Mouse (Mus musculus) heart, adult 2 months (tissue): Measurements from ENCODE around the gene Actr10. TPM values are rescaled to one million over a fixed set of nuclear protein-coding genes. Genes with fewer than 3 reads are reported as not detected.
A peak's percentile ranks its signal among the peaks of the same experiment; 100 is the strongest.

Experiments used
- DNase-seq, 2 experiments: peaks; one replicate each; pipeline ENCODE4 v3.0.0; 2021
- H3K27ac ChIP-seq: fragments of 200-600 bp; 2 replicates; pipeline ENCODE4 v1.8.1; 2022
- H3K27me3 ChIP-seq: fragments of 200-500 bp; 2 replicates; pipeline ENCODE4 v1.6.1; 2012; ENCODE audit warnings: mild to moderate bottlenecking, low read length, inconsistent platforms, mixed read lengths; ENCODE audit not compliant: control insufficient read depth, insufficient read depth
- H3K36me3 ChIP-seq: fragments of 200-500 bp; 2 replicates; pipeline ENCODE4 v1.6.1; 2012; ENCODE audit warnings: low read length, inconsistent platforms; ENCODE audit not compliant: control insufficient read depth, insufficient read depth
- H3K4me1 ChIP-seq: fragments of 200-500 bp; 2 replicates; pipeline ENCODE4 v1.6.1; 2011; ENCODE audit warnings: low read length; ENCODE audit not compliant: control insufficient read depth, insufficient read depth
- H3K4me3 ChIP-seq: fragments of 200-600 bp; 2 replicates; pipeline ENCODE4 v1.8.1; 2022
- H3K79me2 ChIP-seq: fragments of 200-500 bp; replicated peaks from 2 replicates; pipeline ENCODE4 v1.6.1; 2012; ENCODE audit warnings: mild to moderate bottlenecking, inconsistent platforms, low read length, moderate library complexity, mixed read lengths; ENCODE audit not compliant: control insufficient read depth, insufficient read depth
- H3K9ac ChIP-seq: fragments of 200-500 bp; 2 replicates; pipeline ENCODE4 v1.6.1; 2012; ENCODE audit warnings: low read depth, mild to moderate bottlenecking, control low read depth, inconsistent platforms, low read length, mixed read lengths
- CTCF ChIP-seq: fragments of 200-600 bp; IDR thresholded peaks from 2 replicates; pipeline ENCODE4 v1.8.1; 2022; ENCODE audit warnings: antibody characterized with exemption, mild to moderate bottlenecking, moderate library complexity
- EP300 ChIP-seq: fragments of 200-500 bp; IDR thresholded peaks from 2 replicates; pipeline ENCODE4 v1.6.1; 2011; ENCODE audit warnings: low read depth, low read length, control low read depth; ENCODE audit not compliant: insufficient read depth
- POLR2A ChIP-seq: fragments of 200-500 bp; IDR thresholded peaks from 2 replicates; pipeline ENCODE4 v1.6.1; 2011; ENCODE audit warnings: mild to moderate bottlenecking, low read depth, low read length, control low read depth; ENCODE audit not compliant: insufficient read depth
- WGBS: fragments of 180-500 bp; shearing (Covaris S2); methylation state at CpG from one replicate; pipeline ENCODE4 v1.1.7; 2018; 5-methylcytosine and 5-hydroxymethylcytosine counted together
- intact Hi-C: fragments of 180-260 bp; cut with DNase I; formaldehyde crosslinking; loops from one replicate; pipeline ENCODE4 v1.15.1; 2025
- polyA plus RNA-seq: library from polyadenylated mRNA; depleted of rRNA; stranded (reverse); fragments of >200 nt; gene quantifications from 2 replicates; pipeline ENCODE4 v1.2.3, GENCODE M21; 2012
- total RNA-seq, 2 experiments: library from RNA; stranded (reverse); gene quantifications; 2 replicates each; pipeline ENCODE4 v1.2.3; 2021

Actr10 gene
- total and polyA plus RNA-seq, 3 experiments, result 30.0 to 134 (median 111) TPM

- Histone ChIP-seq H3K36me3 (no peaks in the 10 kb centered on the region), H3K4me1 (no peaks in the 10 kb centered on the region), H3K4me3 (no peak overlapping the region), H3K27me3 (no peaks in the 10 kb centered on the region), H3K27ac (no peak overlapping the region), H3K79me2 (no peaks in the 10 kb centered on the region), H3K9ac (no peak overlapping the region)
- intact Hi-C loops, result no loop called here
- peak; percentile 48 for TF ChIP-seq CTCF
- TF ChIP-seq EP300, result no peak
- WGBS, result 88% methylated on average over 8 of the region's 8 CpGs
- no peak for DNase-seq
Measured at GRCm38 (mm10) chr12:70897434-70897833, 40.2 kb upstream of the Actr10 start.

DNA sequence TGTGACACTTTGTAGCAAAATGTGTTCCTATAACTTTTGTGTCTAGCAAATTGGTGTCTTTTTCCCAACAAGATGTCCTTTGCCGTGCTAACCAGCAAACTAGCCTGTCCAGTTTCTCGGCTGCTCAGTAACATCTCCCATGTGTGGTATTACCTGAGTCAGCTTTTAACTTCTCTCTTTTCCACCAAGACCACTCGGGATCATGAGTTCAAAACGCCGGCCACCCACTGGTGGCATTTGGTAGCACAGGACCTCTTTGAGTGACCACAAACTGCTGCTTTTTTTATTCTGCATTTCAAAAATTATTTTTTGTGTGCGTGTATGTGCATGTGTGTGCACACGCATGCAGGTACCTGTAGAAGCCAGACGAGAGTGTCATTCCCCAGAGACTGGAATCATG, 39.2 kb upstream of the Actr10 start:
- Histone ChIP-seq H3K4me1 (no peaks in the 10 kb centered on the region), H3K27me3 (no peaks in the 10 kb centered on the region), H3K27ac (no peak overlapping the region), H3K9ac (no peak overlapping the region), H3K79me2 (no peaks in the 10 kb centered on the region), H3K4me3 (no peak overlapping the region), H3K36me3 (no peaks in the 10 kb centered on the region)
- TF ChIP-seq EP300, result no peak
- peak; percentile 55 for TF ChIP-seq CTCF
- 83% methylated on average over 8 of the region's 8 CpGs for WGBS
- no peak for DNase-seq
- intact Hi-C loops, result no loop called here

- Histone ChIP-seq H3K27ac (no peak overlapping the region), H3K27me3 (no peaks in the 10 kb centered on the region), H3K79me2 (no peaks in the 10 kb centered on the region), H3K4me3 (no peak overlapping the region), H3K4me1 (no peaks in the 10 kb centered on the region; the same call in 1 of the 2 replicates), H3K36me3 (no peaks in the 10 kb centered on the region), H3K9ac (no peak overlapping the region)
- no peak for DNase-seq
- 85% methylated on average over 10 of the region's 10 CpGs for WGBS
- no peak for TF ChIP-seq CTCF
- TF ChIP-seq EP300, result no peak
- TF ChIP-seq POLR2A, result no peak
- intact Hi-C loops, result no loop called here
Measured at GRCm38 (mm10) chr12:70904471-70904870, 33.2 kb upstream of the Actr10 start.

- no peak overlapping the region for H3K4me3 ChIP-seq
- peaks cover 5% of the 10 kb centered on the region for H3K4me1 ChIP-seq
- H3K9ac ChIP-seq, result no peak overlapping the region
- H3K36me3 ChIP-seq, result no peaks in the 10 kb centered on the region
- DNase-seq, result peak in 1 of 2 experiments; percentile 52
- peak overlapping the region; percentile 68; the same call in 1 of the 2 replicates for H3K27ac ChIP-seq
- H3K79me2 ChIP-seq, result no peaks in the 10 kb centered on the region
- no peaks in the 10 kb centered on the region for H3K27me3 ChIP-seq
- intact Hi-C loops, result no loop called here
- 0 out of 2 replicates have a peak, but pooled peaks have one; percentile 36 for TF ChIP-seq EP300
- TF ChIP-seq CTCF, result no peak
- WGBS, result 41% methylated on average over 9 of the region's 9 CpGs
Measured at GRCm38 (mm10) chr12:70906867-70907266, 30.8 kb upstream of the Actr10 start.

GRCm38 (mm10) chr12:70907651-70908050, 30.0 kb upstream of the Actr10 start:
- DNase-seq, result no peak
- no peaks in the 10 kb centered on the region for H3K27me3 ChIP-seq
- no peak overlapping the region for H3K9ac ChIP-seq
- no peaks in the 10 kb centered on the region for H3K36me3 ChIP-seq
- H3K4me1 ChIP-seq, result peaks cover 5% of the 10 kb centered on the region
- intact Hi-C loops, result loop anchor here (2.0 kb wide), 1 partner anchor 77 kb away; no protein-coding TSS in a partner anchor
- no peaks in the 10 kb centered on the region for H3K79me2 ChIP-seq
- TF ChIP-seq CTCF (no peak), POLR2A (no peak), EP300 (no peak)
- no peak overlapping the region for H3K4me3 ChIP-seq
- 65% methylated on average over 11 of the region's 11 CpGs for WGBS
- no peak overlapping the region for H3K27ac ChIP-seq

- Histone ChIP-seq H3K36me3 (no peaks in the 10 kb centered on the region), H3K4me1 (peaks cover 5% of the 10 kb centered on the region), H3K4me3 (no peak overlapping the region), H3K27me3 (no peaks in the 10 kb centered on the region), H3K79me2 (no peaks in the 10 kb centered on the region), H3K9ac (no peak overlapping the region), H3K27ac (no peak overlapping the region)
- TF ChIP-seq POLR2A (no peak), EP300 (no peak), CTCF (no peak)
- DNase-seq, result no peak
- intact Hi-C loops, result loop anchor here (2.0 kb wide), 1 partner anchor 77 kb away; no protein-coding TSS in a partner anchor
- WGBS, result 55% methylated on average over 4 of the region's 4 CpGs
Measured at GRCm38 (mm10) chr12:70908076-70908475, 29.6 kb upstream of the Actr10 start.
